Mouse (Mus musculus) cortical plate, adult 2 months (tissue): ENCODE results near the gene Anapc2.

ENCODE experiments used
- CTCF ChIP-seq: fragments of 200-500 bp; IDR thresholded peaks from 2 replicates; pipeline ENCODE4 v1.5.1; 2011; ENCODE audit warnings: mild to moderate bottlenecking, control low read depth, low read length; ENCODE audit not compliant: insufficient read depth; ENCODE audit errors: extremely low read depth
- POLR2A ChIP-seq: fragments of 200-500 bp; IDR thresholded peaks from 2 replicates; pipeline ENCODE4 v1.6.1; 2011; ENCODE audit warnings: mild to moderate bottlenecking, low read length, control low read depth; ENCODE audit not compliant: insufficient read depth; ENCODE audit errors: extremely low read depth

DNA sequence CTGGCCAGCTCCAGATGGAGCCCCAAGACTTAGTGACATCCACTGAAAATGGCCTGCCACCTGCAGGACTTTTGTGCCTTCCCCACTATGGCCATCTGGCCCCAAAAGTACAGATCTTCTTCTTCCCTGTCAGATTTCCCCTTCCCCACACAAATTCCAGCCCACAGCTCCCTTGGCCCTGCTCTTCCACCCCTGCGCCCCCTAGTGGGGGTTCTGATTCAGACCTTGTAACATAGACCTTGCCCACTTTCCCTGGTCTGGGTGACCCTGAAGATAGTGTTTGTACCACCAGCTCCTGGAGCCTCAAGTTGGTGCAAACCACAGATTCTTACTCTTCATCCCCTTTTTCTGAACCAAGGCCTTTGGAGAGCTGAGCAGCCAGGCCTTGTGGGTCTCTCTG lies 20.6 kb downstream of the Anapc2 start:
- TF ChIP-seq CTCF = peak; percentile 62
- no peak for TF ChIP-seq POLR2A
